Mouse (Mus musculus) testis, adult 2 months (tissue): ENCODE data around the gene Dnah17. TPM values are rescaled to one million over a fixed set of nuclear protein-coding genes. Genes with fewer than 3 reads are reported as not detected.

ENCODE experiments used
- H3K27ac ChIP-seq: fragments of 200-500 bp; 2 replicates; pipeline ENCODE4 v1.5.1; 2012; ENCODE audit warnings: low read depth, low read length; ENCODE audit not compliant: control insufficient read depth, insufficient read depth
- H3K27me3 ChIP-seq: fragments of 200-500 bp; 2 replicates; pipeline ENCODE4 v1.6.1; 2012; ENCODE audit warnings: mild to moderate bottlenecking, low read length, moderate library complexity; ENCODE audit not compliant: control insufficient read depth, insufficient read depth
- H3K36me3 ChIP-seq: fragments of 200-500 bp; 2 replicates; pipeline ENCODE4 v1.6.1; 2012; ENCODE audit warnings: mild to moderate bottlenecking, low read length; ENCODE audit not compliant: control insufficient read depth, insufficient read depth
- H3K4me1 ChIP-seq: fragments of 200-500 bp; 2 replicates; pipeline ENCODE4 v1.6.1; 2012; ENCODE audit warnings: low read length; ENCODE audit not compliant: control insufficient read depth, insufficient read depth
- H3K4me3 ChIP-seq: fragments of 200-500 bp; 2 replicates; pipeline ENCODE4 v1.5.1; 2012; ENCODE audit warnings: low read depth, mild to moderate bottlenecking, low read length, moderate library complexity, mixed read lengths; ENCODE audit not compliant: control insufficient read depth
- CTCF ChIP-seq: fragments of 200-500 bp; IDR thresholded peaks from 2 replicates; pipeline ENCODE4 v1.5.1; 2012; ENCODE audit warnings: low read depth, mild to moderate bottlenecking, inconsistent platforms, low read length, moderate library complexity; ENCODE audit not compliant: control insufficient read depth, insufficient read depth, insufficient replicate concordance
- POLR2A ChIP-seq: fragments of 200-500 bp; IDR thresholded peaks from 2 replicates; pipeline ENCODE4 v1.6.1; 2012; ENCODE audit warnings: low read depth, mild to moderate bottlenecking, inconsistent platforms, low read length, moderate library complexity; ENCODE audit not compliant: control insufficient read depth
- polyA plus RNA-seq: library from polyadenylated mRNA; depleted of rRNA; stranded (reverse); fragments of >200 nt; gene quantifications from 2 replicates; pipeline ENCODE4 v1.2.3, GENCODE M21; 2012

Gene Dnah17
- polyA plus RNA-seq, 1 experiment, result 35.8 TPM

GRCm38 (mm10) chr11:118088896-118089295, 41.5 kb downstream of the Dnah17 start:
- Histone ChIP-seq H3K27me3 (no peaks in the 10 kb centered on the region), H3K36me3 (no peaks in the 10 kb centered on the region; the same call in 1 of the 2 replicates), H3K27ac (no peak overlapping the region), H3K4me1 (peaks cover 3% of the 10 kb centered on the region), H3K4me3 (no peak overlapping the region)
- TF ChIP-seq CTCF, result no peak
- no peak for TF ChIP-seq POLR2A

- Histone ChIP-seq H3K4me1 (peaks cover 4% of the 10 kb centered on the region), H3K27ac (no peak overlapping the region), H3K4me3 (no peak overlapping the region), H3K36me3 (peaks cover 2% of the 10 kb centered on the region; the same call in 1 of the 2 replicates), H3K27me3 (no peaks in the 10 kb centered on the region)
- no peak for TF ChIP-seq POLR2A
- no peak for TF ChIP-seq CTCF
Measured at GRCm38 (mm10) chr11:118085961-118086360, 44.5 kb downstream of the Dnah17 start.

- no peaks in the 10 kb centered on the region for H3K27me3 ChIP-seq
- peaks cover 2% of the 10 kb centered on the region; the same call in 1 of the 2 replicates for H3K36me3 ChIP-seq
- no peak overlapping the region for H3K27ac ChIP-seq
- TF ChIP-seq CTCF (no peak), POLR2A (no peak)
- peaks cover 4% of the 10 kb centered on the region for H3K4me1 ChIP-seq
- no peak overlapping the region for H3K4me3 ChIP-seq
Measured at GRCm38 (mm10) chr11:118085176-118085575, 45.3 kb downstream of the Dnah17 start.

GRCm38 (mm10) chr11:118084266-118084665, 46.2 kb downstream of the Dnah17 start:
- H3K4me3 ChIP-seq, result no peak overlapping the region
- H3K27me3 ChIP-seq, result no peaks in the 10 kb centered on the region
- peaks cover 4% of the 10 kb centered on the region for H3K4me1 ChIP-seq
- no peak overlapping the region for H3K27ac ChIP-seq
- H3K36me3 ChIP-seq, result peaks cover 2% of the 10 kb centered on the region; the same call in 1 of the 2 replicates
- TF ChIP-seq POLR2A (no peak), CTCF (no peak)

- peaks cover 2% of the 10 kb centered on the region; the same call in 1 of the 2 replicates for H3K36me3 ChIP-seq
- H3K27ac ChIP-seq, result no peak overlapping the region
- TF ChIP-seq POLR2A (no peak), CTCF (peak; percentile 56)
- no peak overlapping the region for H3K4me3 ChIP-seq
- H3K27me3 ChIP-seq, result no peaks in the 10 kb centered on the region
- peaks cover 4% of the 10 kb centered on the region for H3K4me1 ChIP-seq
Measured at GRCm38 (mm10) chr11:118083811-118084210, 46.6 kb downstream of the Dnah17 start.

- no peak for TF ChIP-seq CTCF
- no peak for TF ChIP-seq POLR2A
- Histone ChIP-seq H3K36me3 (peaks cover 2% of the 10 kb centered on the region; the same call in 1 of the 2 replicates), H3K27ac (no peak overlapping the region), H3K4me1 (peaks cover 4% of the 10 kb centered on the region), H3K4me3 (no peak overlapping the region), H3K27me3 (no peaks in the 10 kb centered on the region)
Measured at GRCm38 (mm10) chr11:118082294-118082693, 48.1 kb downstream of the Dnah17 start.

- no peak for TF ChIP-seq CTCF
- no peak for TF ChIP-seq POLR2A
- Histone ChIP-seq H3K27ac (no peak overlapping the region), H3K4me3 (no peak overlapping the region), H3K27me3 (no peaks in the 10 kb centered on the region), H3K4me1 (peaks cover 6% of the 10 kb centered on the region), H3K36me3 (peaks cover 2% of the 10 kb centered on the region; the same call in 1 of the 2 replicates)
Measured at GRCm38 (mm10) chr11:118079750-118080149, 50.7 kb downstream of the Dnah17 start.

- Histone ChIP-seq H3K27ac (no peak overlapping the region), H3K27me3 (no peaks in the 10 kb centered on the region), H3K4me3 (no peak overlapping the region), H3K4me1 (peaks cover 3% of the 10 kb centered on the region; the same call in 1 of the 2 replicates), H3K36me3 (peaks cover 2% of the 10 kb centered on the region; the same call in 1 of the 2 replicates)
- TF ChIP-seq CTCF (no peak), POLR2A (no peak)
Measured at GRCm38 (mm10) chr11:118076929-118077328, 53.5 kb downstream of the Dnah17 start.
